Mouse (Mus musculus): Measurements from ENCODE around the gene Grasp. TPM values are rescaled to one million over a fixed set of nuclear protein-coding genes. Genes with fewer than 3 reads are reported as not detected.
A peak's percentile ranks its signal among the peaks of the same experiment; 100 is the strongest.

The Grasp gene
- total RNA-seq, 1 experiment from 2014 or later: 9.0 TPM

DNA sequence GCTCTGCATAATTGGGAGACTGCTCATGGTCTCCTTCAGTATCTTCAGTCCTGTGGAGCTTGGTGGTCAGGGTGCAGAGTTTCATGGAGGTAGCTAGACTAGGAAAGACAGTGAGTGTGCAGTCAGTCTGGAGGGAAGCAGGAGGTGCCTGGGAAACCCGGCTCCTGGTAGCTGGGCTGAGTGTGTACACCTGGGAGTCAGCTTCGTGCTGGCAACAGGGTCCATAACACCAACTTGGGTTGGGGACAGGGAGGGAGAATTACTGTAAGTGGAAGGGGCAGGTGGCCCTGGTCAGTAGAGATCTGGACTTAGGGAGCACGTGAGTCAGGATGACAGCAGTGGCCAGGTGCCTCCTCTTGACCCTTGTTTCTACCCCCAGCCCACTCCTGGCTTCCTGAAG is 35.9 kb downstream of the Grasp start:
- ATAC-seq (replicated peaks; ENCODE audit: insufficient number of reproducible peaks, low FRiP score, low TSS enrichment, poor library complexity, severe bottlenecking): no peak

DNA sequence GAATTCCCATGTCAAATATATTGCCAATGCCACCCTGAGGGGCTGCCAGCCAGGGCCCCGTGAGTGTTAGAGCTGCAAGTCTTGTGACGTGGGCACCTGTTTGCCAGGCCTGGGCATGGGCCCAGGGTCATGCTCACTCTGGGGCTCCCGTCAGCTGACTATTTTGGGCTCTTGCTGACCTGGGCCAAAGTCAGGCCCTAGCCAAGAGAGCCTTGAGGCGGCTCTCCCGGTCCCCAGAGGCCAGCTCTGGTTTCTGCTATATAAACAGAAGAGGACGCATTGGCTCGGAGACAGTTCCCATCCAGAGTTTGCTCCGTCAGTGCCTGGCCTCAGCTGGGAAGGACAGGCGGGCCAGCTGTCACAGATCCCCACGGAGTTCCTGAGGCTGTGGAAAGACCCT is 36.4 kb downstream of the Grasp start:
- no peak for ATAC-seq (replicated peaks; ENCODE audit: insufficient number of reproducible peaks, low FRiP score, low TSS enrichment, poor library complexity, severe bottlenecking)

DNA sequence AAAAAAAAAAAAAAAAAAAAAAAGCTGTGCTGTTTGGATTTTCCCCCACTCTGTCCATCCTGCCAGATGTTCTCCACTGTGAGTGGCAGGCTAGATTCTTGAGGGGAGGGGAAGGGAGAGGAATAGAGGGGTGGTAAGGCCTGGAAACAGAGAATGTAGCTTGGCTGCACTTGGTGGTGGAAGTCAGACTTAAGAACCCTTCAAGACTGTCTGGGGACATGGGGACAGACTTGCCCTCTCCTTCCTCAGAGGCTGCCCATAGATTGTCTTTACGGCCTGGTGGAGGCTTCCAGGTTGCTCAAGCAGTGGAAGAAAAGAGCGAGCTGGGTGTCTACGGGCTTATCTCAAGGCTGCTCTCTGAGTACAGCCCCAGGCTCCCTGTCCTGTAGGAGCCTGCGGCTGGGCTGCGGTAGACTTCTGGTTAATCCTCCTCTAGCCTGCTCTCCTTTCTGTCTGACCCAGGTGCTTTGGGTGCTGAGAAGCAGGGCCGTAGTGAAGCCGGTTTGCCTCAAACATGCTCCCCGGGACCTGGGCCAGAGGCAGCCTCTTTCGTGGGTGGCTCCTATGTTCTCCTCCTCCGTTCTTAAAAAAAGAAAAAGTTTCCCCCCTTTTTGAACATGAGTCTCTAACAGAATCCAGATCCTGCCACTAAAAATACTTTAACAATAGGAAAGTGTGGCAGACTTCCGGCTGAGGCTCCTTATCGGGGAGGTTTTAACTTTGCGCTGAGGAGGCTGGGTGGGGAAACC is 37.1 kb downstream of the Grasp start:
- ATAC-seq (replicated peaks; ENCODE audit: insufficient number of reproducible peaks, low FRiP score, low TSS enrichment, poor library complexity, severe bottlenecking): no peak

DNA sequence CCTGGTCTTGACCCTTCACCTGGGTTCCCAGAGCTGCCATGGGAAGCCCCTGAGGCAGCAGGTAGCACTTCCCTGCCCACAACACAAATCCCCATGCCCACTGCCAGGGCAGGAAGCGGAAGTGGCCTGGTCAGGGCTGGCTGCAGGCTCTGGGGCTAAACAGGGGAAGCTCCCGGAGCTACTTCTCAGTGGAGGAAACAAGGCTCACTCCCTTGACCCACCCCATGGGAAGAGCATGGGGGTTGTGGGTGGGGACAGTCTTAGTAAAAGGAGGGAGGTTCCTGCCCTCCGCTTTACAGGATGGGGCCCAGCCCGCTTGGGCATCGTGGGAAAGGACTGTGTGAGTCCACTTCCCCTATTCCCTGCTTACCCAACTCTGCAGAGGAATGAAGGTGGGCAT is 38.5 kb downstream of the Grasp start:
- peak; percentile 64 for ATAC-seq (replicated peaks; ENCODE audit: insufficient number of reproducible peaks, low FRiP score, low TSS enrichment, poor library complexity, severe bottlenecking)

DNA sequence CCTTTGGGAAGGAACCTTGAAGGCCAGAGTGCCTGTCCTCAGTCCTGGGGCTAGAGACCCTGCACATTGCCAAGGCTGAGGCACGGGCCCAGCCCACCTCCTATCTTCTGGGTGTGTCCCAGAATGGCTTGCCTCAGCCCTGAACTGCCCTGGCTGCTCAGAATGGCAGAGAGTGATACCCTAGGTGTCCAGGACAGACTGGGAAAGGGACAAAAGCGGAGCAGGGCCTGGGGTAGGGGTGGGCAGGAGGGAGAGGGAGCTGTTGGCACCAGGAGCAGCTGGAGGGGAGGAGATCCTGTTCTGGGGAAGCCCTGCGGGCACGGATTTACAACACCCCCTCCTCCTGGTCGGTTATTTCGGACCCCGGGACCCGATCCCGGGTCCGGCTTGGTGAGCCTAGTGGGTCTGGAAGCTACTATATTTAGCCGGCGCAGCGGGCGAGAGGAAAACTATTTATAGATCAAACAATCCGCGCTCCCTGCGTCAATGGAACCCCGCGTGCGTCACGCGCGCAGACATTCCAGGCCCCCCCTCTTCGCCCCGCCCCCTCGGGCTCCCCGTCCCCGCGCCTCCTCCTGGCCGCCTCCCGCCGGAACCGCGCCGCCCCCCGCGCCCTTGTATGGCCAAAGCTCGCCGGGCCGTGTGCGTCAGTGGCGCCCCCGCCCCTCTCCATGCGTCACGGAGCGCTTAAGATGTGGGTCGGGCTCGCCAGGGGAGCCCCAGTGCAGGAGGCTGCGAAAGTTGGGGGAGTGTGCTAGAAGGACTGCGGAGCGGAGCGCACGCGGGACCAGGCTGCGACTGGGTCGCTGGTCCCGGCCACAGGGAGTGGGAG is 42.4 kb downstream of the Grasp start:
- ATAC-seq (replicated peaks; ENCODE audit: insufficient number of reproducible peaks, low FRiP score, low TSS enrichment, poor library complexity, severe bottlenecking): peak; percentile 43

DNA sequence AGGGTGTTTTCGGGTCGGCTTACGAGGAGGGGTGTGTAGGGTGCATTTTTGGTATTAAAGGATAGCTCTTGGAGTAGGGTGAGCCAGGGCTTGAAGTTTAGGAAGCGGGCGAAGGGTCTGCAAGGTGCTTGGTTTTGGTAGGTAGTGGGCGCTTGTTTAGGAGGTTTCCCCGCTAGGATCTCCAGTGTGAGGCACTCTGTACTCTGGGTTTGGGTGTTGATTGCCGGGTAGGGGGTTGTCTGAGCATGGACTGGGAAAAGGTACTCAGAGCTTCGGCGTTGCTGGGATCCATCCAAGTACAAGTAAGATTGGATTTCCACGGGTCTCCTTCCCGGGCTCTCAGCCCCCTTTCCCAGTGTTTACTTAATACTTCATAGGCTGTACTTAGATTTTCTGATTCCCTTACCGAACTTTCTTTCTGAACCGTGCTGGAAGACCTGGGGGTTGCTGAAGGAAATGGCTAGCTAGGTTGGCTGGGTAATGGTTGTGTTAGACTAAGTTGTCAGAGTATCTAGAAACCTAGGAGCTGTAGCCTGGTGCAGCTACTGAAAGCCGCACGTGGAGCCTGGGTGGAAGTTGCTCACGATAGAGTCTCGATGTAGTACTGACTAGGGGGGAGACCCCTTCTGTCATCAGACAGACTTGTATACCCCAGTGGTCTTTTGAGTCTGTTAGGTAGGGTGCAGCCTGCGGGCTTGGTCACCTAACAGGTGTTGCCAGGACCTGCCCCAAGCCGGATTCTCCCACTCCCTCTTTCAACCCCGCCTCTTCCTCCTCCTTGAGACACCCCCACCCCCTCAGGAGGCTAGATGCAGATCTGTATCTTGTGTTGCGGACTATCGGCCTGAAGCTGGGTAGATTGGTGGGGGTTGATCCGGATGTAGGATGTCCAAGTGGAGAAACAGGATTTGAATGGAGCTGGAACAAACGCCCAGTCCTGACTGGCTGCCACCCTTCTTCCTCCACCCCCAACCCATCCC is 43.4 kb downstream of the Grasp start:
- no peak for ATAC-seq (replicated peaks; ENCODE audit: insufficient number of reproducible peaks, low FRiP score, low TSS enrichment, poor library complexity, severe bottlenecking)

DNA sequence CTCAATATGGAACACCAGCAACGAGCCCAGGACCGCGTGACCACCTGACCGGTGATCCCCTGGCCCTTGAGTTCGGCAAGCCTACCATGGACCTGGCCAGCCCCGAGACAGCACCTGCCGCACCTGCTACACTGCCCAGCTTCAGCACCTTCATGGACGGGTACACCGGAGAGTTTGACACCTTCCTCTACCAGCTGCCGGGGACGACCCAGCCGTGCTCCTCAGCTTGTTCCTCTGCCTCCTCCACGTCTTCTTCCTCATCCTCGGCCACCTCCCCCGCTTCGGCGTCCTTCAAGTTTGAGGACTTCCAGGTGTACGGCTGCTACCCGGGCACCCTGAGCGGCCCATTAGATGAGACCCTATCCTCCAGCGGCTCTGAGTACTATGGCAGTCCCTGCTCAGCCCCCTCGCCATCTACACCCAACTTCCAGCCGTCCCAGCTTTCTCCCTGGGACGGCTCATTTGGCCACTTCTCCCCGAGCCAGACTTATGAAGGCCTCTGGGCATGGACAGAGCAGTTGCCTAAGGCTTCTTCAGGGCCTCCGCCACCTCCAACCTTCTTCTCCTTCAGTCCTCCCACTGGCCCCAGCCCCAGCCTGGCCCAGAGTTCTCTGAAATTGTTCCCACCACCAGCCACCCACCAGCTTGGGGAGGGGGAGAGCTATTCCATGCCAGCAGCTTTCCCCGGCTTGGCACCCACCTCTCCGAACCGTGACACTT is 46.3 kb downstream of the Grasp start:
- ATAC-seq (replicated peaks; ENCODE audit: insufficient number of reproducible peaks, low FRiP score, low TSS enrichment, poor library complexity, severe bottlenecking): no peak

DNA sequence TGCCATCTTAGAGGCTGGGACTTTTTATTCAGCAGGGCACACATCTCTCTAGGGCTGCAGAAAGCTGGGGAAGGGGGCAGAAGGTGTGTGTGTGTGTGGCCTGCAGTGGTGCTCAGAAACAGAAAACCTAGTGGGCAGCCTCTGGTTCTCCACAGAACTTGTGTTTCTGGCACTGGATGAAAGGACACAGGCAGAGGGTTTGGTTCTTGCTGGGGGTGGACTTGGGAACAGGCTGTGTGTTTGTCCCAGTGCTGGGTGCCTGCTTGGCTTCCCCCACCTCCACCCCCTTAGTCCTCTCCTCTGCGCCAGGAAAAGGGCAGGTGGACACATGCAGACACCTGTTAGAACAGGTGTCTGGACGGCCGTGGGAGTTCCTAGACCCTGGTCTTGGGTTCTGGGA is 47.1 kb downstream of the Grasp start:
- ATAC-seq (replicated peaks; ENCODE audit: insufficient number of reproducible peaks, low FRiP score, low TSS enrichment, poor library complexity, severe bottlenecking): no peak

DNA sequence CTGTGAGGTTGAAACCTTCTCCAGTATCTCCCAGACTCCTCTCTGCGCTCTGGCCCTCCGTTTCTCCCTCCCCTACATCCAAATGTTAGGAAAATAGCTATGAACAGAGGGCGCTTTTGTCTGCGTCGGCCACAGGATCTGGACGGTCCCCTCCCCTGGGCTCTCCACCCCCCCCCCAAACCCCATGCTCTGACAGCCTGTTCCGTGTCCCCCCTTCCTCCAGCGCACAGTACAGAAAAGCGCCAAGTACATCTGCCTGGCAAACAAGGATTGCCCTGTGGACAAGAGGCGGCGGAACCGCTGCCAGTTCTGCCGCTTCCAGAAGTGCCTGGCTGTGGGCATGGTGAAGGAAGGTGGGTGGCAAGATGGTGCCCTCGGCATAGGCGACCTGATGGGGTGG is 47.5 kb downstream of the Grasp start:
- no peak for ATAC-seq (replicated peaks; ENCODE audit: insufficient number of reproducible peaks, low FRiP score, low TSS enrichment, poor library complexity, severe bottlenecking)

DNA sequence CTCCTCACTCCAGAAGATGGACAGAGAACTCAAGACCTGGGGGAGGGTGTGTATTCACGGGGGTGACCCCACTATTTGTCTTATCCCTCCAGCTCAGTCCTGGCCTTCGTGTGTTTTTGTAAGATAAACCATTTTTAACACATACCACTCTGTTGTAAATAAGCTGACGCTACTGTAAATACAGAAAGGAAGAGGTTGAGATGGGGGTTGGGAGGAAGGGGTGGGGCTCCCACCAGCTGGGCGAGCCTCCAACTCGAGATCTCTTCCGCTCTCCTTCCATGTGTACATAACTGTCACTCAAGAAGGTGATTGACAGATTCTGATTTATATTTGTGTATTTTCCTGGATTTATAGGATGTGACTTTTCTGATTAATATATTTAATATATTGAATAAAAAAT is 50.4 kb downstream of the Grasp start:
- no peak for ATAC-seq (replicated peaks; ENCODE audit: insufficient number of reproducible peaks, low FRiP score, low TSS enrichment, poor library complexity, severe bottlenecking)

DNA sequence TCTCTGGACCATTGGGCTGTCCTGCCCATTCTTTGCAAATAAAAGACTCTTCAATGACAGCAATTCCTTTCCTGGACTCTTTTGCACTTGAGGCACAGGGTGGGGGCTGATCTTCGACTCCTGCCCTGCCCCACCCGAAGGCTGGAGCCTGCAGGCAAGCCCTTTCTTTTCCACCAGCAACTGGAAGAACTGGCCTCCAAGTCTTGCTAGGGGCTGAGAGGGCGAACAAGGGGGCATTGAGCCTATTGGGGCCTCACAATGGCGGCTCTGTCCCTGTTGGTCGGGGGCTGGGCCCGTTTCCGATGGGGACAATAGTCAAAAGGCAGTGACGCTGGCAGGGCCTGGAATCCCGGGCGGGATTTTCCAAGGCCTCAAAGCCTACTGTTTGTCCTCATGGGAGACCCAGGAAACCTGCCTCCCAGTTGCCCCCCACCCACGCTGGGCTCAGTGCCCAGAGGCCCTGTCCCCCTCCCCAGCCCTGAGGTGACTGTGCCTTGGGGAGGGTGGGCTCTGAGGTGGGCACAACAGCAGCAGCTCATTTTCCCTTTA is 53.4 kb downstream of the Grasp start:
- no peak for ATAC-seq (replicated peaks; ENCODE audit: insufficient number of reproducible peaks, low FRiP score, low TSS enrichment, poor library complexity, severe bottlenecking)

DNA sequence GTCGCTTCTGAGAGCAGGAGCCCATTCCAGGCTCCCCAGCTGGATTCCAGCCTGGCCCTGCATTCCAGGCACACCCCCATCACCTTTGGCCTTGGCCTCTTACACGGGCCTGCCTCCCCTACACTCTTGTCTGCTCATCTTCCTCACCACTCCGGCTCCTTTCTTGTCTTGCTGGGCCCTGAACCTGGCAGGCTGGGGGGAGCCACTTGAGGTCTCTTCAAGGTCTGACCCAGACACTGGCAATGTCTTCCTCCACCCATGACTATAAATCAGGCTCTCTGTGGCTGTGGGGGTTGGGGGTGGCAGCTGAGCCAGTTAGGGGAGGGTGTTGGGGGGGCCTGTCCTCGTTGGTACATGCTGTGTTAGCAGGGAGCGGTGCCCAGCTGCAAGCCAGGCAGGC is 54.6 kb downstream of the Grasp start:
- ATAC-seq (replicated peaks; ENCODE audit: insufficient number of reproducible peaks, low FRiP score, low TSS enrichment, poor library complexity, severe bottlenecking): no peak

DNA sequence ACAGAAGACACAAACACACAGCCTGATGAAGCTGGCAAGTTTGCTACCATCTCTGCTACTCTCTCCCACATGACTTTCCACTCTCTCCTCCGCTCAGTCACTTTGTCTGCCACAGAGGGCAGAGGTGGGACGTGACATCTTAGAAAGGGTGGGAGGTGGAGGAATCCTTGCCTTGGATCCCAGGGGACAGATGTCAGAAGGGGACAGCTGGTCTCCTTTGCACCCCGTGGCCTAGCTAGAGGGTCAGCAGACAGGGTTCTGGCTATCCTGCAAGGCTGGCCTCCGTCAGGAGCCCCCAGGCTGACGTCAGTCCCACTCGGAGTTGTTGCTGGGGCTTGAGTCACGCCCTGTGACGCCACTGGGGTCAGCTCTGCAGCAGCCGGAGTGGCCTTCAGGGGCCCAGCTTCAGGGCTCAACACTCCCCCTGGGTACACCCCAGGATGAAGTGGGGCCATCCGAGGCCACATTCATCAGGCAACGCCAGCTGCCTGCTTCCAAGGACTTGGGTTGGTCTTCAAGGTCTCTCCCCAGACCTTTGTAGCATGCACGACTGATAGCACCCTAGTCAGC is 55.5 kb downstream of the Grasp start:
- no peak for ATAC-seq (replicated peaks; ENCODE audit: insufficient number of reproducible peaks, low FRiP score, low TSS enrichment, poor library complexity, severe bottlenecking)

Other genes with a start within 250 kb of the Grasp start
- gene Gm47841, start 176.8 kb upstream of the Grasp start, total RNA-seq (2017): not detected in 3 replicates
- 0.57 TPM in 1 of 3 replicates, not detected in the others for gene Fignl2, start 145.6 kb upstream of the Grasp start, total RNA-seq (2017)
- not detected in 3 replicates for gene Ankrd33, start 108.4 kb upstream of the Grasp start, total RNA-seq (2017)
- 8.5 to 20.0 TPM (median 11.2 TPM) in 3 replicates for gene Acvrl1, start 95.7 kb upstream of the Grasp start, total RNA-seq (2017)
- 14.2 to 16.4 TPM (median 14.2 TPM) in 3 replicates for gene Acvr1b, start 50.1 kb upstream of the Grasp start, total RNA-seq (2017)
- gene Nr4a1, start 30.1 kb downstream of the Grasp start, total RNA-seq (2017): 717 to 1,434 TPM (median 717 TPM) in 3 replicates
- gene Atg101, start 60.1 kb downstream of the Grasp start, total RNA-seq (2017): 52.9 to 72.0 TPM (median 58.7 TPM) in 3 replicates
- gene 6030408B16Rik, start 69.0 kb downstream of the Grasp start, total RNA-seq (2017): 0.75 to 1.4 TPM in 2 of 3 replicates, not detected in the other
- 124 to 181 TPM (median 163 TPM) in 3 replicates for gene Krt80, start 146.0 kb downstream of the Grasp start, total RNA-seq (2017)
- gene Krt7, start 186.9 kb downstream of the Grasp start, total RNA-seq (2017): 3.0 to 8.2 TPM (median 4.9 TPM) in 3 replicates
- not detected in 3 replicates for gene Krt87, start 214.6 kb downstream of the Grasp start, total RNA-seq (2017)
- gene Krt88, start 223.6 kb downstream of the Grasp start, total RNA-seq (2017): not detected in 3 replicates
- gene Krt81, start 239.6 kb downstream of the Grasp start, total RNA-seq (2017): not detected in 3 replicates
- 0.11 to 2.1 TPM in 2 of 3 replicates, not detected in the other for gene Krt86, start 249.3 kb downstream of the Grasp start, total RNA-seq (2017)

Data from monocyte, adult 5-6 weeks (primary cell).